Mouse (Mus musculus): ENCODE measurements around the gene Olfr1368. TPM values are rescaled to one million over a fixed set of nuclear protein-coding genes. Genes with fewer than 3 reads are reported as not detected.

The Olfr1368 gene
- polyA plus RNA-seq, 1 experiment from 2014 or later, result not detected

DNA sequence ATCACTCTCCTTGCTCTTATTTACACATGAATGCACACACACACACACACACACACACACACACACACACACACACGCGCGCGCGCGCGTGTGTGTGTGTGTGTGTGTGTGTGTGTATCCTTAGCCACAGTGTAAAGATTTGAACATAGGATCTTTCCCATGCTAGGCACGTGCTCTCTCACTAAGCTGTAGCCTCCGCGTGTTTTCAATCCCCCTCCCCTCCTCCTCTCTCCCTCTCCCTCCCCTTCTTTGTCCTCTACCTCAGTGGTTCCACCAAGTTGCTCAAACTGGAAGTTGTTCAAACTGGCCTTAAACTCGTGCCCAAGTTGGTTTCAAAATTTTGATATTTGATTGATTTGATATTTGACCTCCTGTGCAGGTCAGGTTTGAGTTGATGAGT lies 31.1 kb upstream of the Olfr1368 start:
- H3K4me3 ChIP-seq (ENCODE audit: low read depth, low read length), result no peak overlapping the region
- H3K27me3 ChIP-seq (ENCODE audit: control insufficient read depth, insufficient read depth, low read length), result no peaks in the 10 kb centered on the region
- DNase-seq (ENCODE audit: low spot score) (no peak), ATAC-seq (ENCODE audit: low FRiP score, low TSS enrichment) (no peak)
- H3K4me1 ChIP-seq (replicated peaks; ENCODE audit: control insufficient read depth, insufficient read depth), result peaks cover 3% of the 10 kb centered on the region; the same call in 1 of the 2 replicates
- no peak overlapping the region for H3K9ac ChIP-seq (ENCODE audit: low read length)
- no peak for TF ChIP-seq CTCF (IDR thresholded peaks at IDR 0.05; ENCODE audit: low read depth)
- TF ChIP-seq EP300 (optimal IDR thresholded peaks at IDR 0.05), result no peak
- no peak overlapping the region for H3K4me2 ChIP-seq (replicated peaks; ENCODE audit: low read depth)
- WGBS, result 78% methylated on average over 11 of the region's 11 CpGs
- no peak overlapping the region for H3K27ac ChIP-seq (replicated peaks)
- no peaks in the 10 kb centered on the region for H3K36me3 ChIP-seq (ENCODE audit: control insufficient read depth, insufficient read depth, low read length)
- no peaks in the 10 kb centered on the region for H3K9me3 ChIP-seq (ENCODE audit: control insufficient read depth, low read length)

DNA sequence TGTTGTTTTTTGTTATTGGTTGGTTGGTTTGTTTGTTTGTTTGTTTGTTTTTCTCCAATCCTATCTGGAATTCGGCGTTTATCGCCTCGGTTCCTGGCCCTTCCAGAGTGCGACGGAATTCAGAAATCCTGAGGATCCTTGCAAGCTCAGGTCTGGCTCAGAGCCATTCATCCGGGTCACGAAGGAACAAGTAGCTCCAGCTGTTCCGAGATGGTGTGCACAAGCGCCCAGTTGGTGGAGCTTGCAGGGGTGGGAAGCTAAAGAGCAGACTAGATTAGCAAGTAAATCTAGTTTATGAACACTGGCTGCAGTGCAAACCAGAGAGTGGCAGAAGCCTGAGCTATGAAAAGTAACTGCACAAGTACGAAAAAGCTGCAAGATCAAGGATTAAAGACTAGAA lies 27.4 kb upstream of the Olfr1368 start:
- peak; percentile 91 for DNase-seq (ENCODE audit: low spot score)
- Histone ChIP-seq H3K9ac (ENCODE audit: low read length) (no peak overlapping the region), H3K27ac (replicated peaks) (peak overlapping the region; percentile 76), H3K4me3 (ENCODE audit: low read depth, low read length) (peak overlapping the region; percentile 29), H3K9me3 (ENCODE audit: control insufficient read depth, low read length) (no peaks in the 10 kb centered on the region), H3K36me3 (ENCODE audit: control insufficient read depth, insufficient read depth, low read length) (no peaks in the 10 kb centered on the region), H3K4me2 (replicated peaks; ENCODE audit: low read depth) (peak overlapping the region; percentile 48), H3K4me1 (replicated peaks; ENCODE audit: control insufficient read depth, insufficient read depth) (no peaks in the 10 kb centered on the region), H3K27me3 (ENCODE audit: control insufficient read depth, insufficient read depth, low read length) (no peaks in the 10 kb centered on the region)
- TF ChIP-seq EP300 (optimal IDR thresholded peaks at IDR 0.05), result no peak
- peak; percentile 31; the same call in 1 of the 2 replicates for TF ChIP-seq CTCF (IDR thresholded peaks at IDR 0.05; ENCODE audit: low read depth)
- WGBS, result under 1% methylated on average over 11 of the region's 11 CpGs
- peak; percentile 66 for ATAC-seq (ENCODE audit: low FRiP score, low TSS enrichment)

DNA sequence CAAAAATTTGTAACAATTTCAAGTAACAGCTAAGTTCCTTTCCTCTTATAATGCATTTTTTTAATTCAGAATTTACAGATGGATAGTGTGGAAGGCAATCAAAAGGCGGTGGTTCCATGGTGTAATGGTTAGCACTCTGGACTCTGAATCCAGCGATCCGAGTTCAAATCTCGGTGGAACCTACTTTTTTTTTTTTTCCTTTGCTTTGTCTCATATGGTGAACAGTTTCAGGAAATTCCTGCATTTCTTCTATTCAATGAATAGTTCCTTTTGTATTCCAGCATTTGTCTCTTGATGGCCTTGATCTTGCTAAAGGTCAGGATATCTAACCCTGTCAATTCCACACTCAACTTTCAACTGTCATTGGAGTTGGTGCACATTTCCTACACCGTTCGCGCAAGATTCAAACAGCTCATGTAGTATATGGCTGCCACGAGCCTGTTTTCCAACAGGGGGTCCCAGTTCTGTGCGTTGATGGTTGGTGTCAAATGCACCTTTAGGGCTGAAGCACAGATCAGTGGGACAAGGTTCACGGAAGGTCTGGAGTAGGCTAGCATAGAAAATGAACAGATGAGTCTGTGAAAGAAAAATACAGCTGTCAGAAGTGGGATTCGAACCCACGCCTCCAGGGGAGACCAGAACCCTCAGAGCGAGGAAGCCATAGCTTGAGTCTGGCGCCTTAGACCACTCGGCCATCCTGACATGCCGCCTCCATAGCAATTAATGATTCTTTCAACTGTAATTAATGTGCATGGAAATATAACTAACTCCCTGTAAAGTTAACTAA lies 26.8 kb upstream of the Olfr1368 start:
- DNase-seq (ENCODE audit: low spot score) (peak; percentile 56), ATAC-seq (ENCODE audit: low FRiP score, low TSS enrichment) (peak; percentile 58)
- Histone ChIP-seq H3K36me3 (ENCODE audit: control insufficient read depth, insufficient read depth, low read length) (no peaks in the 10 kb centered on the region), H3K4me2 (replicated peaks; ENCODE audit: low read depth) (peak overlapping the region; percentile 71), H3K27ac (replicated peaks) (peak overlapping the region; percentile 49; the same call in 1 of the 2 replicates), H3K9me3 (ENCODE audit: control insufficient read depth, low read length) (no peaks in the 10 kb centered on the region), H3K9ac (ENCODE audit: low read length) (no peak overlapping the region), H3K4me1 (replicated peaks; ENCODE audit: control insufficient read depth, insufficient read depth) (no peaks in the 10 kb centered on the region), H3K4me3 (ENCODE audit: low read depth, low read length) (peak overlapping the region; percentile 40), H3K27me3 (ENCODE audit: control insufficient read depth, insufficient read depth, low read length) (no peaks in the 10 kb centered on the region)
- WGBS, result 1% methylated on average over 16 of the region's 16 CpGs
- TF ChIP-seq EP300 (optimal IDR thresholded peaks at IDR 0.05) (no peak), CTCF (IDR thresholded peaks at IDR 0.05; ENCODE audit: low read depth) (no peak)

DNA sequence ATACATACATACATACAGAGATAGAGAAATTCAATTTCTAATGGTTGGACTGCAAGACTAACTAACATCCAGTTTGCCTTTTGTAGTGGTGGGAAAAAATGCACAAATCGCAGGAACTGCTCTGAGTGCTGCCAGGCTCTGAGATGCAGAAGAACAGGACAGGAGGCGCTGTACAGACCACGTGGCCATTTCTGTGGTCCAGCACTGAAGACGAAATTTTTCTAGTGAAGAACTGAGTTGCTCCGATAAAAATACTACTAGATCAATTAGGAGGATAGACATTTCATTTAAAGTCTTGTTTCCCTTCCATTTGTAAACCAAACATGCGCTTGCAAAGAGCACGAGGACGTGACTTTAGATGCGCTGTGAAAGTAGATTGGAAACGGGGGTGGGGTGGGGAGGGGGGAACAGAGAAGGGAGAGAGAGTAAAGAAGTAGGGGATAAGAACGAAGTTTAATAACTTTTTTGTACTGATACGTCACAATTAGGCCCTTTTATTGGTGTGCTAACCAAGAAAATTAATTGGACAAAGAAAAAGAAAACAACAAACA lies 26.0 kb upstream of the Olfr1368 start:
- WGBS, result under 1% methylated on average over 12 of the region's 12 CpGs
- ATAC-seq (ENCODE audit: low FRiP score, low TSS enrichment) (no peak), DNase-seq (ENCODE audit: low spot score) (no peak)
- Histone ChIP-seq H3K4me3 (ENCODE audit: low read depth, low read length) (peak overlapping the region; percentile 40), H3K9ac (ENCODE audit: low read length) (no peak overlapping the region), H3K9me3 (ENCODE audit: control insufficient read depth, low read length) (no peaks in the 10 kb centered on the region), H3K4me1 (replicated peaks; ENCODE audit: control insufficient read depth, insufficient read depth) (no peaks in the 10 kb centered on the region), H3K27me3 (ENCODE audit: control insufficient read depth, insufficient read depth, low read length) (no peaks in the 10 kb centered on the region), H3K36me3 (ENCODE audit: control insufficient read depth, insufficient read depth, low read length) (no peaks in the 10 kb centered on the region), H3K27ac (replicated peaks) (no peak overlapping the region), H3K4me2 (replicated peaks; ENCODE audit: low read depth) (peak overlapping the region; percentile 71)
- TF ChIP-seq EP300 (optimal IDR thresholded peaks at IDR 0.05) (no peak), CTCF (IDR thresholded peaks at IDR 0.05; ENCODE audit: low read depth) (peak; percentile 61)

GRCm38 (mm10) chr13:21171156-21171530 lies 25.5 kb upstream of the Olfr1368 start:
- no peak for ATAC-seq (ENCODE audit: low FRiP score, low TSS enrichment)
- no peak for DNase-seq (ENCODE audit: low spot score)
- no peaks in the 10 kb centered on the region for H3K4me1 ChIP-seq (replicated peaks; ENCODE audit: control insufficient read depth, insufficient read depth)
- TF ChIP-seq CTCF (IDR thresholded peaks at IDR 0.05; ENCODE audit: low read depth) (no peak), EP300 (optimal IDR thresholded peaks at IDR 0.05) (no peak)
- no peak overlapping the region for H3K27ac ChIP-seq (replicated peaks)
- H3K27me3 ChIP-seq (ENCODE audit: control insufficient read depth, insufficient read depth, low read length), result no peaks in the 10 kb centered on the region
- no peaks in the 10 kb centered on the region for H3K9me3 ChIP-seq (ENCODE audit: control insufficient read depth, low read length)
- H3K36me3 ChIP-seq (ENCODE audit: control insufficient read depth, insufficient read depth, low read length), result no peaks in the 10 kb centered on the region
- no peak overlapping the region for H3K4me3 ChIP-seq (ENCODE audit: low read depth, low read length)
- H3K4me2 ChIP-seq (replicated peaks; ENCODE audit: low read depth), result peak overlapping the region; percentile 39; the same call in 1 of the 2 replicates
- no peak overlapping the region for H3K9ac ChIP-seq (ENCODE audit: low read length)
- WGBS, result 16% methylated on average over 15 of the region's 15 CpGs

All from stomach, postnatal 0 days (tissue).